Mouse (Mus musculus) kidney, adult 2 months (tissue): ENCODE results near the gene Chd5.

Experiments
- CTCF ChIP-seq: fragments of 200-500 bp; conservative IDR thresholded peaks from 2 replicates; pipeline ENCODE4 v1.5.1; 2011; ENCODE audit warnings: low read depth, mild to moderate bottlenecking, control low read depth, low read length, moderate library complexity, mixed read lengths; ENCODE audit not compliant: insufficient read depth, insufficient read length
- POLR2A ChIP-seq: fragments of 200-500 bp; IDR thresholded peaks from one replicate; pipeline ENCODE4 v1.6.1; 2011; ENCODE audit warnings: low read depth, low read length, control low read depth

DNA sequence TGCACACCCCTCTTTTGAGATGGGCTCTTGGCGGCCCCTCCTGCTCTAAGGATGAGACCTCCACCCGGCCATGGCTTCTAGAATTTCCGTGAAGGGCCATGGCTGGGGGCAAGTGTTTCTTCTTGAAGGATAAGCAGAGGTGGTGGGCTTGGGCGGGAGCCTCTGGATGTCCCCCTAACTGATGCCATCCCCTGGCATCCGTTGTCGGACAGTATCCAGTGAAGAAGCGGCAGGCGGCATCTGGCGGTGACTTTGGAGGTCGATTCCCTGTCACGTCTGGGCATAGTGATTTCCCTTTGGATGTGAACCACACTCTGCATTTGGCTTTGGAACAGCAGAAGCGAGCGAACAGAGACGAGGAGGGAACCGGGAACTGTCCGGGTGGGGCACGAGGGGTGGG lies 54.2 kb downstream of the Chd5 start:
- TF ChIP-seq POLR2A = no peak
- no peak for TF ChIP-seq CTCF
